Mouse (Mus musculus) bone marrow, adult 2 months (tissue): ENCODE data around the gene Tlcd1.

Experiments
- CTCF ChIP-seq: fragments of 200-500 bp; IDR thresholded peaks from 2 replicates; pipeline ENCODE4 v1.5.1; 2011; ENCODE audit warnings: low read length, control low read depth; ENCODE audit not compliant: control insufficient read depth, insufficient read depth
- POLR2A ChIP-seq: fragments of 200-500 bp; IDR thresholded peaks from 2 replicates; pipeline ENCODE4 v1.6.1; 2011; ENCODE audit warnings: low read depth, mild to moderate bottlenecking, control low read depth, low read length, borderline replicate concordance; ENCODE audit not compliant: control insufficient read depth

- TF ChIP-seq CTCF, result no peak
- TF ChIP-seq POLR2A, result no peak
Observed at GRCm38 (mm10) chr11:78180081-78180761, 3.7 kb downstream of the Tlcd1 start.
